Mouse (Mus musculus): ENCODE measurements around the gene Fam83d.
"Not testable (repeated sequence)": the region's sequence is repeated elsewhere in the genome, so short reads cannot be mapped to it uniquely, and the experiment has no call there.

Fam83d gene

DNA sequence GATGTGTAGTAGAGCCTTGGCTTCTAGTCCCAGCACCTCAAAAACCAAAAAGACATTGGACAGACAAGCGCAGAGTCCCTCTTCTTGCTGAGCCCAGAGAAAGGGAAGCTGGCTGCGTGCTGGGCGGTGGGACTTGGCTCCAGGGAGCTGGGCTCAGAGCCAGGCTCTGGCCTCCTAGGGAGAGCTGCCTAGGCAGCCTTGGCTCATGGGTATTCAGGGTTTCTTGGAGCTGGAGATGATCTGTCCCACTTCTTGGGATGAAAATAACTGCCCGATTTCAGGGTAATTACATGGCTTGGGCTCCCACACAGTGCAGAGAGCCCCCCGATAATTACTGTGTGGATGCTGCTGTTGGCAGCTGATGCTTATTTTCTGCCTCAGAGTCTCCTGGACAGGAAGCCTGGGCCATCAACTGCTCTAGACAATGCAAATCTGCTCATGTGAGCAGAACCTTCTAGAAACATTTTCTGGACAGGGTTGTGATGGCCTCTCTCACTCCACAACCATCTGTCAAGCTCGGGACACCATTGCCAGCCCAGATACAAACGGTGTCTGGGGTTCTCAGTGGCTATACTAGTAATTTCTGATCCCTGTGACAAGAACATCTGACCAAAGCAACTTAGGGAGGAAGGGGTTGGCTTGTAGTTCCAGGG, 33.3 kb upstream of the Fam83d start:
- peaks cover 2% of the 10 kb centered on the region; the same call in 1 of the 2 replicates for H3K36me3 ChIP-seq (ENCODE audit: control insufficient read depth, insufficient read depth, low read length, poor library complexity, severe bottlenecking)

DNA sequence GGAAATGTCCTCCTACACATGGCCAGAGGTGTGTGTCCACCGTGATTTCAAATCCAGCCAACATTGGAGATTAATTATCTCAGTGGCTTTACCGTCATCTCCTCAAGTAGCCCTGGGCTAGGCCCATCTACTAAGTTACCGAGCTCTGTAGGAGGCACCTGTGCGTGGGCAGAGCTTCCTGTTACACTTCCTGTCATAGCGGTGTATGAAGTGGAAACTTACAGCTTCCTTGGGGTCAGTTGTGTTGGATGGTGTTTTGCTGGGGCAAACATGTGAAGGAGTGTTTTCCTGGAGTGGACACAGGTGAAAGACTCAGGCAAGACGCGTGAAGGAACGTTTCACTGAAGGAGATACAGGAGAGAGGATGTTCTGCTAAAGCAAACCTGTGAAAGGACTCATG, 32.6 kb upstream of the Fam83d start:
- no peaks in the 10 kb centered on the region for H3K27me3 ChIP-seq (ENCODE audit: control insufficient read depth, insufficient read depth, low read length, poor library complexity, severe bottlenecking)
- peak; percentile 83 for DNase-seq (ENCODE audit: low read depth, low spot score)
- no peaks in the 10 kb centered on the region; the same call in none of the 2 replicates for H3K36me3 ChIP-seq (ENCODE audit: control insufficient read depth, insufficient read depth, low read length, poor library complexity, severe bottlenecking)

More for the DNA sequence above, 33.3 kb upstream of the Fam83d start:
- no peaks in the 10 kb centered on the region for H3K27me3 ChIP-seq (ENCODE audit: control insufficient read depth, insufficient read depth, low read length, poor library complexity, severe bottlenecking)
- peak; percentile 79 for DNase-seq (ENCODE audit: low read depth, low spot score)

DNA sequence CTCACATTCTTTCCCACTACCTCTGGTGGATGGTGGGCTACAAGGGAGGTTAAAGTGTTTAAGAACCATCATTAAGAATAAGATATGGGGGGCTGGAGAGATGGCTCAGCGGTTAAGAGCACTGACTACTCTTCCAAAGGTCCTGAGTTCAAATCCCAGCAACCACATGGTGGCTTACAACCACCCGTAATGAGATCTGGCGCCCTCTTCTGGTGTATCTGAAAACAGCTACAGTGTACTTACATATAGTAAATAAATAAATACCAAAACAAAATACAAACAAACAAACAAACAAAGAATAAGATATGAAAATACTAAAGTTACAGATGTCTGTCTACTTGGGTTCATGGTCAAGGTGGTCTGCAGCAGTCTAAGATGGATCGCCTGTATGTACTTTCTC, 31.6 kb upstream of the Fam83d start:
- not testable (repeated sequence) for DNase-seq (ENCODE audit: low read depth, low spot score); H3K36me3 ChIP-seq (ENCODE audit: control insufficient read depth, insufficient read depth, low read length, poor library complexity, severe bottlenecking)

DNA sequence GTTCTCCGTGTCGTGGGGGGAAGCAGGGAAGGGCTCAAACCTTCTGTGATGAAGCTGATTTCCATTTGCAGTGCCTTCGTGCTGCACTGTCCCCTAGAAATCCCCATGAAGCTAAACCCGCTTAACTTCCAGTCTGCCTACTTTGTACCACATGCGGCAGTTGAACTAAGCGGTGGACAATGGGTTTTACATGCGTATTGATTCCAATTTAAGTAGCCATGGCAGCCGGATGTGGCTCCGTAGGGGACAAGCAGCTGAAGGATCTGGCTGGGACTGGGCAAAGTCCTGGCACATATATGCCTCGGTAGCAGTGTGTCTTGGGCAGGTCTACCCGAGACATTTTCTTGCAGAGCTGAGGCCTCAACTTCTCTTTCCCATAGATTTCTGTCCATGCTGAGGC, 29.3 kb upstream of the Fam83d start:
- no peak for DNase-seq (ENCODE audit: low read depth, low spot score)
- peaks cover 18% of the 10 kb centered on the region for H3K36me3 ChIP-seq (ENCODE audit: control insufficient read depth, insufficient read depth, low read length, poor library complexity, severe bottlenecking)

More for the DNA sequence above, 31.6 kb upstream of the Fam83d start:
- H3K27me3 ChIP-seq (ENCODE audit: control insufficient read depth, insufficient read depth, low read length, poor library complexity, severe bottlenecking) = not testable (repeated sequence)

DNA sequence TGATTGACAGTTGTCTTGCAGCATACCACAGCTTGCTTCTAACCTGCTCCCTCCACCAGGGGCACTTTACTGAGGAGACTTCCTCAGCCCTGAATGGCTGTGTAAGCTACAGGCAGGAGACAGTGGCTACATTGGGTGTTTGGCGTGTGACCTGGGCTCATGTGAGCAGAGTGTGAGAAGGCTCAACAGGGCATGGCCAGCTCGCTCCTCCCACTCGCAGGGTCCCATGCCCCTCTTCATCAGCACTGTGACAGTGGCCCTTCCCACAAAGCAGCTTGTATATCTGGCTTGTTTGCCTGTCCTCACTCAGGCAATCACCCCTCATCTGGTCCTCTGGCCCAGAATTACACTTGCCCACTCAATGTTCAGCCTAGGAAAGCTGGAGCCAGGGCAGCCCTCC, 28.8 kb upstream of the Fam83d start:
- DNase-seq (ENCODE audit: low read depth, low spot score) = peak; percentile 44
- Histone ChIP-seq H3K27me3 (ENCODE audit: control insufficient read depth, insufficient read depth, low read length, poor library complexity, severe bottlenecking) (no peaks in the 10 kb centered on the region), H3K36me3 (ENCODE audit: control insufficient read depth, insufficient read depth, low read length, poor library complexity, severe bottlenecking) (peaks cover 18% of the 10 kb centered on the region)

More for the DNA sequence above, 29.3 kb upstream of the Fam83d start:
- no peaks in the 10 kb centered on the region for H3K27me3 ChIP-seq (ENCODE audit: control insufficient read depth, insufficient read depth, low read length, poor library complexity, severe bottlenecking)

DNA sequence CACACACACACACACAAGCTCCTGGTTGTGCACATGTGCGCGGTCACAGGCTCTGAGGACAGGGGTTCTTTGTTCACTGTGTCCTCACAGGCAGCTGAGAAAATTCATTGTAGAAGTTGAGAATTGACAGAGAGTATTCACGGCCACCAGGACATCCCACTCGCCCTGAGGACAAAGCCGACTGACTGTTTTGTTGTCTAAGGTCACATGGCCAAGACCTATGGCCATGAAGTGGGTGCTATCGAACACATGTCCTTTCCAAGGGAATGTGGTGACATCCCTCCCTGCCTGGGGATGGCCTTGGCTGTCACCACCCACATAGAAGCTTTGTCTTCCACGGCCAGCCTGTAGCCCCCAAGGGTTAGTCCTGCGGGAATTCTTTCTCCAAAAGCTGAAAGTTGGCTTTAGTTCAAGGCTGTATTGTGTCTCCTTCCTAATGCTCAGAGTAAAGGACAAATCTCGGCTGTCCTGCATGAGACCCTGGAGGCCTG, 26.8 kb upstream of the Fam83d start:
- H3K36me3 ChIP-seq (ENCODE audit: control insufficient read depth, insufficient read depth, low read length, poor library complexity, severe bottlenecking) = peaks cover 18% of the 10 kb centered on the region
- H3K27me3 ChIP-seq (ENCODE audit: control insufficient read depth, insufficient read depth, low read length, poor library complexity, severe bottlenecking) = no peaks in the 10 kb centered on the region
- no peak for DNase-seq (ENCODE audit: low read depth, low spot score)

DNA sequence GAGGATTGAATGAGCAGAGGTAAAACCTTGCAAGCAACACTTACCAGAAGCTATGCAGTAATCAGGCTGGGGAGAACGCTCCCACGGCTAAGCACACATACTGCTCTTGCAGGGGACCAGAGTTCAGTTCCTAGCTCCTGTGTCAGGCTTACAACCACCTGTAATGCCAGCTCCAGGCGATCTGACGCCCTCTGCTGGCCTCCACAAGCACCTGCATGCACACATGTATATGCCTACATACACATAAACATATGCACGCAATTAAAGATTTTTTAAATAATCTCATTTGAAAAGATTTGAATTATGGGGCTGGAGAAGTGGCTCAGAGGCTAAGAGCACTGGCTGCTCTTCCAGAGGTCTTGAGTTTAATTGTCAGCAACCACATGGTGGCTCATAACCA, 25.5 kb upstream of the Fam83d start:
- Histone ChIP-seq H3K36me3 (ENCODE audit: control insufficient read depth, insufficient read depth, low read length, poor library complexity, severe bottlenecking) (peaks cover 22% of the 10 kb centered on the region), H3K27me3 (ENCODE audit: control insufficient read depth, insufficient read depth, low read length, poor library complexity, severe bottlenecking) (no peaks in the 10 kb centered on the region)
- no peak for DNase-seq (ENCODE audit: low read depth, low spot score)

DNA sequence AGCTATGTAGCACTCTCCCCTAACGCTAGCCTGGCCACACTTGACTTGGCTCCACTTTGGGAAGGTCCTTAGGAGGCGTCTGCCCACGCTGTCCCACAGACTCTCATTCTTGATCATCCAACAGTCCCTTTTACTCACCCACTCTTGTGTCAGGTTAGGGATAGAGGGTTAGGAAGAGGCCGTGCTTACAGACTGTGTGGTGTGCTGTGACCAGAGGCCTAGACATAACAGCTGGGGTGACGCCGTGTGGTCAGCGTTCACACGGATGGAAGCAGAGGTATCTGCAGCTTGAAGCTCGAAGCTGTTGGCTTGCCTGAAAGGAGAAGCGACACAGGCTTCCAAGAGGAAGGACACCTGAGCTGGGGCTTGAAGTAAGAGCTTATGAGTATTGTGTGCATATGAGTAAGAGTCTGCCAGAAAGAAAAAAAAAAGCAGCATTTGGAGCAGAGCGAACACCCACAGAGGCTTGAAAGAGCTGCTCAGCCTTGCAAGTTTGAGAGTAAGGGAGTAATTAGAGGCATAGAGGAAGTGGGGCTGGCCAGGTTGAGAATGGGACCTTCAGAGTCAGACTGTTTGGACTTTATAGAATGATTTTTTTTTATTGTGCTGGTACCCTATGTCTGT, 24.3 kb upstream of the Fam83d start:
- Histone ChIP-seq H3K27me3 (ENCODE audit: control insufficient read depth, insufficient read depth, low read length, poor library complexity, severe bottlenecking) (no peaks in the 10 kb centered on the region), H3K36me3 (ENCODE audit: control insufficient read depth, insufficient read depth, low read length, poor library complexity, severe bottlenecking) (peaks cover 24% of the 10 kb centered on the region)
- no peak for DNase-seq (ENCODE audit: low read depth, low spot score)

DNA sequence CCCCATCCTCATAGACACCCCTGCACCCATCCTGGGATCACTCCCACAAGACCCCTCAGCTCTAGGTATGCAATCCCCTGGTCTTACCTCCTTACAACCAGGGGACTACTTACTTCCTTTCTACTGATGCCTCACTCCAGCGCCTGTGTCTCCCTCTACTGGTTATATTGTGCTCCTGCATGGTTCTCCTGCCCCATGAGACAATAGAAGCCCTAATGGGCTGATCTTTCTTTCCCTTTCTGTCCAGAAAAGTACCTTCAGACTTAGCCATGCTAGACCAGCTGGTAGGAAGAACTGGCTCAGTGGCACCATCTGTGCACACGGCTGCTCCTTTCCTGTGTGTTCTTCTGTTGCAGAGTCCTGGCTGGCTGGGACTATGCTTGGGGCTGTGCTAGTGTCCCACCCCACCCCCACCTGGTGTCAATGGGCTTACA, 22.8 kb upstream of the Fam83d start:
- DNase-seq (ENCODE audit: low read depth, low spot score) = peak; percentile 88
- Histone ChIP-seq H3K27me3 (ENCODE audit: control insufficient read depth, insufficient read depth, low read length, poor library complexity, severe bottlenecking) (no peaks in the 10 kb centered on the region), H3K36me3 (ENCODE audit: control insufficient read depth, insufficient read depth, low read length, poor library complexity, severe bottlenecking) (peaks cover 25% of the 10 kb centered on the region)

DNA sequence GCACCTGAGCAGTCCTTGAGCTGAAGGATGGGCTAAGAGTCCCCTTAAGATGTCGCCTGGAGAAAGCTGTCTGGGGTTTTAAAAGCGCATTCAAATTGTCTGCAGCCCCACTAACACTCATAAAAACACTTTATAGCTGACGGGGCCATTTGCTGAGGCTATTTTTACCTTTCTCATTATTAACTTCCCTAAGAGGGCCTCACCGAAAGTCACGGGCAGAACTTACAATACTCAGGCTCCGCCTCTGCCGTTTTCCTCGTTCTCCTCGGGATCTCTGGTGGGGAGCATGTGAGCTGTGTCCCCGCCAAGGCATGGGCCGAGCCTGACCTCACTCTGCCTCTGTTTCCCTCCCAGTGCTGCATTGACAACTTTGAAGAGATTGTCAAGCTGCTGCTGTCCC, 21.7 kb upstream of the Fam83d start:
- peaks cover 25% of the 10 kb centered on the region for H3K36me3 ChIP-seq (ENCODE audit: control insufficient read depth, insufficient read depth, low read length, poor library complexity, severe bottlenecking)
- no peaks in the 10 kb centered on the region for H3K27me3 ChIP-seq (ENCODE audit: control insufficient read depth, insufficient read depth, low read length, poor library complexity, severe bottlenecking)
- DNase-seq (ENCODE audit: low read depth, low spot score) = no peak

DNA sequence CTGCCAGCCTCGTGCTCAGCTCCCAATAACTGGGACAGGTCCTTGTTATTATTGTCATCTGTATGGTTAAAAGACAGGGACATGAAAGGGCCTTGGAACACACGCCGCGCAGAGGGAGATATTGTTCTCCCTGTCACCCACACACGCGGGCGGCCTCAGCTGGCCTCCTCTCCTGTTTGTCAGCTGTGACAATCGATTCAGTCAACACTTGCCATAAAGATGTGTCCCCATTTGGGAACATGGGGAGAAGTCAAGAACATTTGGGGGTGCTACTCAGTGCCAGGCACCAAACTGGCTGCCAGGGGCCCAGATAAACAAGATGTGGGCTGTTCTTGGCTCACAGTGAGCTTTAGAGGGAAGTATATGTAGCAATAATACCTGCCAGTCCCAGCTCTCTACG, 18.5 kb upstream of the Fam83d start:
- Histone ChIP-seq H3K27me3 (ENCODE audit: control insufficient read depth, insufficient read depth, low read length, poor library complexity, severe bottlenecking) (no peaks in the 10 kb centered on the region), H3K36me3 (ENCODE audit: control insufficient read depth, insufficient read depth, low read length, poor library complexity, severe bottlenecking) (peaks cover 32% of the 10 kb centered on the region)
- DNase-seq (ENCODE audit: low read depth, low spot score) = no peak

DNA sequence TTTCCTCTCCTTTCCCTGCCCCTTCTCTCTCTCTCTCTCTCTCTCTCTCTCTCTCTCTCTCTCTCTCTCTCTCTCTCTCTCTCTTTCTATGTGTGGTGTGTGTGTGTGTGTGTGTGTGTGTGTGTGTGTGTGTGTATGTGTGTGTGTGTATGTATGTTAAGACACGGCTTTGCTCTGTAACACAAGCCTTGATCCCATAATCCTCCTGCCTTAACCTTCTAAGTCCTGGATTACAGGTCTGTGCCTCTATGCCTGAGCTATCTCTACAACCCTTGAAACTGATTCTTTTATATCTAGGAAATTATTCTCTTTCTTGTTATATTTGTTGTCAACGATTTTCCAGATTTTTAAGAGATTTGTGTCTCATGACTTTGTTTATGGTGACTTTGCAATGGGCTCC, 7.7 kb upstream of the Fam83d start:
- no peak for DNase-seq (ENCODE audit: low read depth, low spot score)

DNA sequence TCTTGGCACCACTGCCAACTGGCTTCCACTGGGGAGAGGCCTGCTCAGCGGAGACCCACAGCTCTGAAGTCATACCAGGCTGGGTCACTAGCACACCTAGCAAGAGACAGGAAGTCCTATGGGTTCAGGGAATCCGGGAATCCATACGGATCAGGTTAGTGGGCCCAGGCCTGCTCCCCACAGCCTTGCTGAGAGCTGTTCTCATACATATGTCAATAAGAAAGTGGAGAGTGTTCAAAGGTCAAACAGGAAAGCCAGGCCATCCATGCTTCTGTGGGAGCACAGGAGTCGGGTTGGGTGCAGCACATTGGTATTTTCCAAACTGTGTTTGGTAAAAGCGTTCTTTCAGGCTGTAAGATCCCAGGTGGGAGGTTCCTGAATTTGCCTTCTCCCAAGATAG, 5.6 kb upstream of the Fam83d start:
- H3K27me3 ChIP-seq (ENCODE audit: control insufficient read depth, insufficient read depth, low read length, poor library complexity, severe bottlenecking) = no peaks in the 10 kb centered on the region
- peaks cover 14% of the 10 kb centered on the region; the same call in 1 of the 2 replicates for H3K36me3 ChIP-seq (ENCODE audit: control insufficient read depth, insufficient read depth, low read length, poor library complexity, severe bottlenecking)
- no peak for DNase-seq (ENCODE audit: low read depth, low spot score)

More for the DNA sequence above, 7.7 kb upstream of the Fam83d start:
- Histone ChIP-seq H3K27me3 (ENCODE audit: control insufficient read depth, insufficient read depth, low read length, poor library complexity, severe bottlenecking) (no peaks in the 10 kb centered on the region), H3K36me3 (ENCODE audit: control insufficient read depth, insufficient read depth, low read length, poor library complexity, severe bottlenecking) (peaks cover 30% of the 10 kb centered on the region)

DNA sequence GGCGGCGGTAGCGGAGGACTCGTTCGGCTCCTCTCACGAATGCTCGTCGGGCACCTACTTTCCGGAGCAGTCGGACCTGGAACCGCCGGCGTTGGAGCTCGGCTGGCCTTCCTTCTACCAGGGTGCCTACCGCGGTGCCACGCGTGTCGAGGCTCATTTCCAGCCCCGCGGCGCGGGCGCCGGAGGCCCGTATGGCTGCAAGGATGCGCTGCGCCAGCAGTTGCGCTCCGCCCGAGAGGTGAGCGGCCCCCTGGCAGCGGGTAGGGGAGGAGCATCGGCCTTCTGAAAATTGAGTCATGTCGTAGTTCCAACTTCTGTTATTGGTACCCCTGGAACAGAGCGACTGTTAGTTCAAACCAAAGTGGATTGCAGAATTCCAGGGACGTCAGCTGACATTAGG, 457 bp downstream of the Fam83d start:
- Histone ChIP-seq H3K36me3 (ENCODE audit: control insufficient read depth, insufficient read depth, low read length, poor library complexity, severe bottlenecking) (no peaks in the 10 kb centered on the region; the same call in 1 of the 2 replicates), H3K27me3 (ENCODE audit: control insufficient read depth, insufficient read depth, low read length, poor library complexity, severe bottlenecking) (no peaks in the 10 kb centered on the region)
- peak; percentile 58 for DNase-seq (ENCODE audit: low read depth, low spot score)

DNA sequence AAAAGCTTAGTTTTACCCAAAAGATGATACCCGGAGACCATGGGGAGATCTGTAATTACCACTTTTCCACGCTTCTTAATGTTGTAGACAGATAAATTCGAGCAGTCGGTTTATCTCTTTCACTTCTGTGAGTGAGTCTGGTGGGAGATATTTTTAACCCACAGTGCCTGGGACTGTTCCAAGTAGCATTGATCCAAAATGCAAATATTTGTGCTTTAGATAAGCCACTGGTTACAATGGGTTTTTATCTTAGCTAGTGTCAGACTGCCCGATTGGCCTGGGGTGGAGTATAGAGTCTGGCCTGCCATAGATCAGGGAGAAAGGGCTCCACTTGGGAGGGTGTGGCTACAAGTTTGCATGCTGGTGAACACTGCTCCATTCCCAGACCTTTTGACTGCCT, 878 bp downstream of the Fam83d start:
- DNase-seq (ENCODE audit: low read depth, low spot score) = no peak
- no peaks in the 10 kb centered on the region for H3K36me3 ChIP-seq (ENCODE audit: control insufficient read depth, insufficient read depth, low read length, poor library complexity, severe bottlenecking)

More for the DNA sequence above, 878 bp downstream of the Fam83d start:
- H3K27me3 ChIP-seq (ENCODE audit: control insufficient read depth, insufficient read depth, low read length, poor library complexity, severe bottlenecking) = no peaks in the 10 kb centered on the region

All from splenic B cell, adult 2 months (primary cell).